28 mouse cellular contexts compared by ENCODE assay signal in genomic region chr19:21253846-21254245, GRCm38 (mm10). TPM values are rescaled to one million over a fixed set of nuclear protein-coding genes. Genes with fewer than 3 reads are reported as not detected.
DNase-seq lines count a peak whose midpoint lies in the region; ATAC-seq lines count a peak whose summit lies in the region.
"Had no signal": no experiment of that assay in that cellular context is flagged by ENCODE, and none has a peak within 500 bp of the region (broad histone marks: within the 10 kb centered on the region; RNA-seq: fewer than 3 reads in every experiment).

No protein-coding gene starts in this region.

- no peak for ATAC-seq in hindbrain, embryonic 14.5 days (ENCODE audit: low FRiP score)
- ATAC-seq: activated CD4-positive, CD25-positive, alpha-beta regulatory T cell, adult 4 months; forebrain, embryonic 13.5 days; forebrain, embryonic 16.5 days; hindbrain, embryonic 16.5 days; intestine, embryonic 15.5 days had no signal

- no peak overlapping the region for H3K27ac ChIP-seq in hindbrain, embryonic 14.5 days
- no peak overlapping the region for H3K27ac ChIP-seq in hindbrain, embryonic 10.5 days
- H3K27ac ChIP-seq: forebrain, embryonic 10.5 days; forebrain, embryonic 13.5 days; heart, adult 2 months; heart, embryonic 10.5 days; heart, embryonic 13.5 days; hindbrain, embryonic 12.5 days; intestine, embryonic 15.5 days had no signal

- no peak overlapping the region for H3K4me2 ChIP-seq in hindbrain, embryonic 14.5 days (replicated peaks)
- H3K4me2 ChIP-seq: forebrain, embryonic 13.5 days; heart, embryonic 13.5 days; hindbrain, embryonic 12.5 days; intestine, embryonic 15.5 days had no signal

- H3K9ac ChIP-seq in hindbrain, embryonic 14.5 days: no peak overlapping the region
- H3K9ac ChIP-seq: forebrain, embryonic 13.5 days; heart, embryonic 13.5 days; hindbrain, embryonic 12.5 days; intestine, embryonic 15.5 days had no signal

- WGBS in hindbrain, embryonic 14.5 days: 77% methylated on average over 2 of the region's 2 CpGs
- 84% methylated on average over 2 of the region's 2 CpGs for WGBS in hindbrain, embryonic 10.5 days

- H3K27me3 ChIP-seq in hindbrain, embryonic 14.5 days (ENCODE audit: control insufficient read depth, insufficient read depth, low read length): no peaks in the 10 kb centered on the region
- H3K27me3 ChIP-seq in hindbrain, embryonic 10.5 days (ENCODE audit: insufficient read depth, poor library complexity, severe bottlenecking): no peaks in the 10 kb centered on the region
- H3K27me3 ChIP-seq: CH12.LX; forebrain, embryonic 13.5 days; heart, embryonic 13.5 days; hindbrain, embryonic 12.5 days; intestine, embryonic 15.5 days had no signal

- H3K4me1 ChIP-seq in hindbrain, embryonic 14.5 days (replicated peaks; ENCODE audit: control insufficient read depth, insufficient read depth, low read length): no peaks in the 10 kb centered on the region
- H3K4me1 ChIP-seq in hindbrain, embryonic 10.5 days (replicated peaks): no peaks in the 10 kb centered on the region
- H3K4me1 ChIP-seq: forebrain, embryonic 10.5 days; forebrain, embryonic 13.5 days; heart, embryonic 10.5 days; heart, embryonic 13.5 days; hindbrain, embryonic 12.5 days; intestine, embryonic 15.5 days had no signal

- no peaks in the 10 kb centered on the region for H3K36me3 ChIP-seq in hindbrain, embryonic 14.5 days (replicated peaks; ENCODE audit: control insufficient read depth, insufficient read depth)
- H3K36me3 ChIP-seq in hindbrain, embryonic 10.5 days: no peaks in the 10 kb centered on the region
- H3K36me3 ChIP-seq: forebrain, embryonic 10.5 days; G1E; heart, embryonic 10.5 days; heart, embryonic 13.5 days; hindbrain, embryonic 12.5 days; intestine, embryonic 15.5 days had no signal

- no peaks in the 10 kb centered on the region for H3K9me3 ChIP-seq in hindbrain, embryonic 14.5 days (ENCODE audit: control insufficient read depth, low read length)
- no peaks in the 10 kb centered on the region for H3K9me3 ChIP-seq in hindbrain, embryonic 10.5 days
- H3K9me3 ChIP-seq: forebrain, embryonic 10.5 days; forebrain, embryonic 13.5 days; G1E; heart, embryonic 10.5 days; heart, embryonic 13.5 days; hindbrain, embryonic 12.5 days; intestine, embryonic 15.5 days had no signal

- H3K4me3 ChIP-seq in hindbrain, embryonic 14.5 days (replicated peaks; ENCODE audit: low read length): no peak overlapping the region
- H3K4me3 ChIP-seq in hindbrain, embryonic 10.5 days: no peak overlapping the region
- H3K4me3 ChIP-seq: forebrain, embryonic 10.5 days; forebrain, embryonic 13.5 days; heart, adult 2 months; heart, embryonic 10.5 days; heart, embryonic 13.5 days; hindbrain, embryonic 12.5 days; intestine, embryonic 15.5 days had no signal

- peak; percentile 43 for DNase-seq in gastrocnemius, adult 18-20 months (ENCODE audit: low spot score)
- no peak for DNase-seq in gastrocnemius, postnatal 4 days (ENCODE audit: low spot score in 2 of 2)
- DNase-seq in hindbrain, embryonic 14.5 days (ENCODE audit: low spot score): peak; percentile 19
- DNase-seq in hindbrain, embryonic 10.5 days (ENCODE audit: low spot score): no peak
- DNase-seq in 3T3-L1 (ENCODE audit: low read depth, low spot score): peak; percentile 22
- no peak for DNase-seq in layer of hippocampus, postnatal 36 days
- DNase-seq: adrenal gland, adult 8-10 months; adrenal gland, postnatal 25 days; B cell, adult 2 months; cerebellum, adult 18-20 months; cerebellum, adult 9-10 months; cerebellum, postnatal 14 days; gastrocnemius, postnatal 14 days; heart, adult 2 months; heart, postnatal 14 days; heart, postnatal 4 days; kidney, adult 11 months had no signal

RNA-seq across cellular contexts. Expression of gene Zfand5, which starts 18.2 kb away (rescaled TPM):
- 100 to 1,000 TPM; 249 to 268 TPM for total RNA-seq in gastrocnemius, adult 18-20 months (2021)
- 100 to 1,000 TPM; 124 to 155 TPM for total RNA-seq in gastrocnemius, postnatal 4 days (2021)
- 206 and 212 TPM in 2 replicates for polyA plus RNA-seq in hindbrain, embryonic 14.5 days (2014; fragmentation: Nextera tagmentation; extraction: Ambion mirVana)
- 106 and 108 TPM in 2 replicates for polyA plus RNA-seq in hindbrain, embryonic 10.5 days (2016; fragmentation: Nextera tagmentation; extraction: Ambion mirVana)
- 100 to 1,000 TPM; 139 to 144 TPM for total RNA-seq in layer of hippocampus, postnatal 36 days (2021)

Comparison
In these comparisons a context has a peak if more than half of its experiments do, and no peak if none do; other contexts are left out.
1. DNase-seq: peak in gastrocnemius, adult 18-20 months (single experiment), hindbrain, embryonic 14.5 days (single experiment) and 3T3-L1 (single experiment); none in gastrocnemius, postnatal 4 days (0 of 2), hindbrain, embryonic 10.5 days (single experiment) and layer of hippocampus, postnatal 36 days (0 of 2).